Mouse (Mus musculus): ENCODE measurements around the gene Tdrkh.
A peak's percentile ranks its signal among the peaks of the same experiment; 100 is the strongest.

The Tdrkh gene

DNA sequence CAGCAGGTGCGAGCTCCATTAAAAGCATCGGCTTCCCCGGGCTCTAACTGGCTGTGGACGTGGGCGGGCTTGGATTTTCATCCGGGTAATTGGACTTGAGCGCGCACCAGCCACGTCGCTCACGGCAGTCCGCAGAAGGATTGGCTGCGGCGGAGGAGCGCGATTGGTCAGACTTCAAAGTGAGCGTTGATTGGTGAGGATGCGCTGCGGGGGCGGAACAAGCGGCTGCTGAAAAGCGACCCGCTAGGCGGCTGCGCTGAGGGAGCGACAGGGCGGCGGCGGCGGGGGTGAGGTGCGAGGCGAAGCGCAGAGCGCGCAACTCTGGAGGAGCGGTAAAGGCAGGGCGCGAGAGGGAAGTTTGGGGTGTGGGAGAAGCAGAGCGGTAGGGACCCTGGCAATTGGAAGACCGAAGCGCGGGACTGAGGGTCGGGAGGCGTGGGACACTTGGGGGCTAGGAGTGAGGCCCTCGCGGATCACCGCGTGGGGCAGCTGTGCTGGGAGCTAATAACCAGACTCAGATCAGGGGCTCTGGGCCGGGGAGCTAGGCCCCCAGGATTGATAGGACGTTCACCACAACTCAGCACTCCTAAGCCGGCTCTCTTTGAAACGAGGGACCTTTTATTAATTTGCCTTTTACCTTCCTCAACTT, at the start of gene Tdrkh:
Gene Tdrkh (plus strand): TSS at position 243 of the 649 bp plus-strand sequence.
- DNase-seq (ENCODE audit: low spot score in 2 of 2), result peak; percentile 83 to 93

DNA sequence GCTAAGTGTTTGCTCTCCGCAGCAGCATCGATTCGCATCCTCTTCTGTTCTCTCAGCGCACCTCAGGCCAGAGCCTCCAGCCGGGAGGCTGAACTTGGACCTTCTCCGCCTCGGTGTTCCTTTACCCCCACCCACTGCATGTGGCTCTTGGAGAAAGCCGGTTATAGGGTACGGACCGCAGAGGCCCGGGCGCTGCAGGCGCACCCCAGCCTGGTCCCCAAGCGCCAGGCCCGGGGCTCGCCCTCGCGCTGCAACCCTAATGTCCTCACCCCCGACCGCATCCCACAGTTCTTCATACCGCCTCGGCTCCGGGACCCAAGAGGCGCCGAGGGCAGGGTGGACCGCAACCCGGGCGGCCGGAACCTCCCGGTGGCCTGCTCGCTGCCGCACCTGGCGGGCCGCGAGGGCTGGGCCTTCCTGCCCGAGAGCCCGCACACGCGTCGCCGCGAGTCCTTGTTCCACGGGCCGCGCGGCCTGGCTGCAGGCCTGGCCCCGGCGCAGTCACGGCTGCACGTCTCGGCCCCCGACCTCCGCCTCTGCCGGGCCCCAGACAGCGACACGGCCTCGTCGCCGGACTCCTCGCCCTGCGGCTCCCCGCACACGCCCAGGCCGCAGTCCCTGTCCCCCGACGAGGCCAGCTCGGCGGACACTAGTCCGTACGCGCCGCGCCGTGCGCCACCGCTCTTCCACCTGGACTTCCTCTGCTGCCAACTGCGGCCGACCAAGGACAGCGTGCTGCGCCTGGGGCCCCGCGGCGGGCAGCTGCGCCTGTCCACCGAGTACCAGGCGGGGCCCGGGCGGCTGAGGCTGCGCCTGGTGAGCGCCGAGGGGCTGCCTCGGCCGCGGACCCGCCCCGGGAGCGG, 49.6 kb upstream of the Tdrkh start:
- DNase-seq (ENCODE audit: low spot score in 2 of 2), result peak; percentile 17 to 40

DNA sequence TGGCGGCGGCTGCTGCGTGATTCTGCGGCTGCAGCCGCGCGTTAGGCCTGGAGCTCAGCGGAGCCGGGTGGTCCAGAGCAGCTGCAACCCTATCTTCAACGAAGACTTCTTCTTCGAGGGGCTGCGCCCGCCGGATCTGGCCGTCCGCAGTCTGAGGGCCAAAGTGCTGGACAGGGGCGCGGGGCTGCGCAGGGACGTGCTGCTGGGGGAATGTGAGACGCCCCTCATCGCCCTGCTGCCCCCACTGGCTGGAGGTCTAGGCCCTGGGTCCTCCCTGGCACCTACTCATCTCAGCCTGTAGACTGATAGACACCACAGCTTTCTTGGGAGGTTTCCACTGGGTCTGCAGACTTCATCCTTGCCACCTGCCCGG, 48.9 kb upstream of the Tdrkh start:
- DNase-seq (ENCODE audit: low spot score in 2 of 2), result no peak

DNA sequence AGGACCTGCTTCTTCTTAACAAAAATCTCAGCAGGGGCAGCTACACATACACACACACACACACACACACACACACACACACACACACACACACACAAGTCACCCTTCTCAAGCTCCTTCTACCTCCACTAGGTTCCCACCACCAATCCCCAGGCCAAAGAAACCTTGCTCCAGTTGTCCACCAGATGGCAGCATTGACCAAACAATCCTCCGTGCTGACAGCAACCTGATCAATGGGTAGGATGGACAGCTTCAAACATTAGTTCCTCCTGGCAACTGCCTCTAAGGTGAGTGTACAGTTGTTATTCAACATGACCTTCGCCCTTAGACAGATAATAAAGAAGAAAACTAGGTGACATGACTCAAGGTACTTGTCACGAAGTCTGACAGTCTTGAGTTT, 46.3 kb upstream of the Tdrkh start:
- DNase-seq (ENCODE audit: low spot score in 2 of 2), result peak; percentile 57 to 75

DNA sequence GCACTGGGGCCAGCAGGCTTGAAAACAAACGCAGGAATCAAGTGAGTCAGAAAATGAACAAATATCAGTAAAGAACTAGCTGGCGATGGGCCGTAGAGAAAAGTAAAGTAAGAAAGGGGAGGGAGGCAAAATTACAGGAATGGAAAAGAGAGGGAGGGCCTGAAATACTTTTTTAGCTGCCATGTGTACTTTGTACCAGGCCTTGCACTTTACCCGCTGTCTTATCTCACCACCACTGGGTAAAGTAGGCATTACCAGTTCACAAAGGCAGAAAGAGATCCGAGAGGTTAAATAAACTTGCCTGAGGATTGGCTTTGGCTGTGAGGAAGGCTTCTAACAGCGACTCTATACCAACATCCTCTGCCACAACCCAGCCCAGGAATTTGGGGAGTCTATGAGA, 45.6 kb upstream of the Tdrkh start:
- DNase-seq (ENCODE audit: low spot score in 2 of 2), result no peak

DNA sequence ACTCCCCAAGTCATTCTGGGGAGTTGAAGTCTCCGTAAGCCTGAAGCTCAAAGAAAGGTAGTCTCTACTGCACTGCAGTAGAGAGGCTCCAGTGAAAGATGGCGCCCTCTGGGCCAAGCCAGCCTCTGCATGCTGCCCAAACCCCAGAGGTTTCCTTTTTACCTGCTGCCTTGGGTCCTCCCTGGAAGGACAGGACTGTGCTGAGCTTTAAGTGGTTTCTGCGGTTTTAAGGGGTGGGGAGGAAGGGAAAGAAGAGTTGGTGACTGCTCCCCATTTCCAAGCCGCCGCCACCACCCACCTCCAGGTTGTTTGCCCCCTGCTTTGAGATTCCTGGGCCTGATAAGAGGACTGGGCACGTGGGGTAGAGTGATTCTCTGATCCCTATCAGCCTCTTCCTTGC, 44.4 kb upstream of the Tdrkh start:
- DNase-seq (ENCODE audit: low spot score in 2 of 2), result no peak

DNA sequence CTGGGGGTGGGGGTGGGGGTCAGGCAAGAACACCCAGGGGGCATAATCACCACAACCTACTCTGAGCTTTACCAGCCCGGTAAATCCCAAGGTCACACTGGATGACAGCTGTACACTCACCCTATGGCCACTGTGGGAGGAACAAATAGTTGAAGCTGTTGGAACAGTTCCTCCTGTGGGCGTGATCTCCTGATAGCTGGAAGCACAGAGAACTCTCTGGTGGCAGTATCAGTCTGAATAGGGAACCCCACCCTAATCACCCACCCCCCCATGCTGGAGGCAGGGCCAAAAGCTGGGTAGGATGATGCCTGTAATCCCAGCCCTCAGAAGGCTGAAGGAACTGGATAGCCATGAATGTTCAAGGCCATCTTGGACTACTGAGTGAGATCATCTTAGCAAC, 43.4 kb upstream of the Tdrkh start:
- no peak for DNase-seq (ENCODE audit: low spot score in 2 of 2)

DNA sequence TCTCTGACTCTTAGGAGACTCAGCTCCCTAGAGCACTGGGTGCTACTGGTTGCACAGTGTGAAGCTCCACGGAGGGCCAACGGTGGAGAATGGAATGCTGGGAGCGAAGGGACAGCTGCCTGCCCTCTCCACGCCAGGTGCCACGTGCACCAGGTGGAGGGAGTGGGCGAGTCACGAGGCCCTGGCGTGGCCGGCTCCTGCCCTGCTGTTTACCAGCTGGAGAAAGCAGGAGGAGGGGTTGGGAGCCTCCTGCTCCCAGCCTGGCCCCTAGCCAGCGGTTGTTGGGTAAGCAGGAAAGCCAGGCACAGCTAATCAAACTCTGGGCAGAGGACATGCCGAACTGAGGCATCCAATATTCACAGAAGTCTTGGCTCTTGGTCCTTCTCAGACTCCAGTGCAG, 41.4 kb upstream of the Tdrkh start:
- peak; percentile 68 to 89 for DNase-seq (ENCODE audit: low spot score in 2 of 2)

DNA sequence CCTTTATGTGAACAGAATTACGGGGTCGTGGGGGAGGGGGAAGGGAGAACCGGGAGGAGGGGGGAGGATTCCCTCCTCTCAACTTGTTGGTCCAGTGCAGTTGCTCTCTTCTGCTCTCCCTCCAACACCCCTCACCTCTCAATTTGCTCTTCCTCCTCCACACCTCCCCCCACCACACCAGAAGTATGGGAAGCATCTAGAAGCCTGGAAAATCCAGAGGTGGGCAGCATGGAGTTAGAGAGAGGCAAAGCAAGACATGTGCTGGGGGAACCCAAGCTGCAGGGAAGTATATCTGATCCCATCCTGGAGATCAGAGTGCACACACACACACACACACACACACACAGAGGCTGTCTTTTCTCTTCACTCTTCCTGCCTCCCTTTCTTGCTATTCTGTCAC, 41.0 kb upstream of the Tdrkh start:
- DNase-seq (ENCODE audit: low spot score in 2 of 2), result no peak

DNA sequence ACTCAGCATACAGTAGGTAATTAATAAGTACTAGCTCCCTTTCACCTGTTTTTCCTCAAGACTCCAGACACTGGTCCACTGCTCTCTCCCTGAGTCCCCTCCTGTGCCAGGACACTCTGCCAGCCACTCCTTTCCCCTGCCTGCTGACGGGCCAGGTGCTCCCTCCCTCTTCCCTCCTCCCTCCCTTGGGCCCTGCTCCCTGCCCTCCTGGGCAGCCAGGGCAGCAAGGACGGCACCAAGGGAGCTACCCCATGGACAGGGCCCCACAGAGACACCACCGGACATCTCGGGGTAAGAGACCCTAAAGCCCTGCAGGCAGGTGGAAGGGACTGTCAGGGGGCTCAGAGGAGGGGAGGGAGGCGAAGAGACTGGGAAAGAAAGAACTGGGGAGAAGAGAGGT, 40.4 kb upstream of the Tdrkh start, which contains the start of gene Rorc:
Gene Rorc (plus strand): TSS at position 154 of the 400 bp plus-strand sequence.
- DNase-seq (ENCODE audit: low spot score in 2 of 2), result peak; percentile 43 to 64

DNA sequence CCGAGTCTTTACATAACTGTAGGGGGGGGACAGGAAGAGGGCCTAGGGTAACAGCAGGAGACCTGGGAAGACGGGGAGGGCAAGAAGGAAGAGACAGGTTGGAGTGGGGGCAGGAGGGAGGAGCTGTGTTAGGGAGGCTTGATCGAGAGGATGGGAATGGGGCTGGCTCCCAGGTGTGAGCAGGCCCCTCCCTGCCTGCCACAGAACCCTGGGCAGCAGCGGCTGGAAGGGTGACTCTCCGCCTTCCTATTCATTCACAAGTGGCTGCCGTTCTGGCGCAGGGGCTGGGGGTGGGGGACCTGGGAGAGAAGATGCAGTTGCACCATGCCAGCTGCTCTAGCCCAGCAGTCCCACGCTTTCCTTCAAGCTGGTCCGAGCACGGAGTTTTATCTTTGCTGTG, 40.0 kb upstream of the Tdrkh start:
- DNase-seq (ENCODE audit: low spot score in 2 of 2), result no peak

DNA sequence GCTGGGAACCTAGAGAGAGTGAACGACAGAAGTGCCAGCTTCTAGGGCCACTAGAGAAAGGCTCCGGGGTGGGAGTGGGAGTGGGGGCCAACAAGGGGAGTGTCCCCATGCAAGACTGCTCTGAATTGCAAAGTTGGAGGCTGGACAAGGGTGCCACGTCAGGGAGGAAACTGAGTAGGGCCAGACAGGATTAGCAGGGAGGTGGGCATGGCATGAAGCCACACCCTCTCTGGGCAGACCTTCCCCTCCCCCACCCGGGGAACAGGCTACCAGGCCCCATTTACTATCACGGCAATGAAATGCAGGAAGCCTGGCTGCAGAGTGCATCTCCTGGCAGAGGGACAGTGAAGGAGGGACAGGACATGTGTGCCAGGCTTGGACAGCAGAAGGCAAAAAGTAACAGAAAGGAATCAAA, 39.5 kb upstream of the Tdrkh start:
- peak; percentile 24 to 60 for DNase-seq (ENCODE audit: low spot score in 2 of 2)

DNA sequence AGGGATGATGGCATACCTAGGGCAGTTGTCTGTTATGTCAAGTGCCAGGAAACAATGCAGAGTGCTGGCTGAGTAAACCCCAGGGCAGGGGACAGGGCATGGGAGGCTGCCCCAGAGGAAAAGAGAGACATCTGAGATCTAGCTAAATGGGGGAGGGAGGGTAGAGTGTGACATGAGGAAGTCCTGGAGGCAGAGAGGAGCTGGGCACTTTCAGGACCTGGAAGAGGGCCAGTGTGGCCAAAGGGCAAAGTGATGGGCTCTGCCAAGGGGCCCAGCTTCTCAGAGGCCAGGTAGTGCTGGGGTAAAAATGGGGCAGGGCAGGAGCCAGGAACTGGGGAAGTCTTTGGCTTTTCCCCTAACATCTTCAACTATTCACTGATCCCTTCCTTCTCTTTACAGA, 38.4 kb upstream of the Tdrkh start:
- DNase-seq (ENCODE audit: low spot score in 2 of 2), result no peak

DNA sequence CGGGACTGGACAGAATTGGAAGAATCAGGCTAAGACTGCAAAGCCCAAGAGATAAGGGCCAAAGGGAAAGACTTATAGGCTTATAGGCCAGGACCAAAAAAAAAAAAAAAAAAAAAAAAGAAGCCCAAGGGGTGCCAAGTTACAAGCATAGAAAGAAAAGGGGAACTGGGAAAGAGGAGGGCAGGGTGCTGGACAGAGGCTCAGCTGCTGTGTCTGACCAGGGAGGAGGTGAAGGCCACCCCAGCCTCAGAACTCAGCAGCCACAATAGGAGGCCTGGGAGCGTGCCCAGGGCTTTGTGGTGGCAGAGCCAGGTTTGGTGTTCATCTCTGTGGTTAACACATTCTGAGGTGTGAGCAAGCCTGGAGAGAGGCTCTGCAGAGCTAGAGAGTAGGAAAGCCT, 37.9 kb upstream of the Tdrkh start:
- DNase-seq (ENCODE audit: low spot score in 2 of 2), result no peak

DNA sequence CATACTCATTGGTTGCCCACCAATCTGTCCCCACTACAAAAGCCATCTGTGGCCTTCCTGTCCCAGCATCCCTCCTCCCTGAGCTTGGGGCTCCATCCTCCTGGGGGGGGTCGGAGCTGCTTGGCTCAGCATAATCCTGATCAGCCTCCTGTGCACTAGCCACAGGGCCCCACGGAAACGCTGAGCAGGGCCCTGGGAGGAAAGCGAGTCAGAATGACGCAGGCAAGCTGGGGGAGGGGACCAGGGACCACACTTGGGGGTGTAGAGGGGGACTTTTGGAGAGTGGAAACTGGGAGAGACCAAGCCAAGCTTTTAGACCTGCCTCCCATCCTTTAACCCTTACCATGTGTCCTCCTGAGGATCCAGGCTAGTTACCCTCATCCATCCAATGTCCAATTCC, 37.2 kb upstream of the Tdrkh start:
- DNase-seq (ENCODE audit: low spot score in 2 of 2), result no peak

DNA sequence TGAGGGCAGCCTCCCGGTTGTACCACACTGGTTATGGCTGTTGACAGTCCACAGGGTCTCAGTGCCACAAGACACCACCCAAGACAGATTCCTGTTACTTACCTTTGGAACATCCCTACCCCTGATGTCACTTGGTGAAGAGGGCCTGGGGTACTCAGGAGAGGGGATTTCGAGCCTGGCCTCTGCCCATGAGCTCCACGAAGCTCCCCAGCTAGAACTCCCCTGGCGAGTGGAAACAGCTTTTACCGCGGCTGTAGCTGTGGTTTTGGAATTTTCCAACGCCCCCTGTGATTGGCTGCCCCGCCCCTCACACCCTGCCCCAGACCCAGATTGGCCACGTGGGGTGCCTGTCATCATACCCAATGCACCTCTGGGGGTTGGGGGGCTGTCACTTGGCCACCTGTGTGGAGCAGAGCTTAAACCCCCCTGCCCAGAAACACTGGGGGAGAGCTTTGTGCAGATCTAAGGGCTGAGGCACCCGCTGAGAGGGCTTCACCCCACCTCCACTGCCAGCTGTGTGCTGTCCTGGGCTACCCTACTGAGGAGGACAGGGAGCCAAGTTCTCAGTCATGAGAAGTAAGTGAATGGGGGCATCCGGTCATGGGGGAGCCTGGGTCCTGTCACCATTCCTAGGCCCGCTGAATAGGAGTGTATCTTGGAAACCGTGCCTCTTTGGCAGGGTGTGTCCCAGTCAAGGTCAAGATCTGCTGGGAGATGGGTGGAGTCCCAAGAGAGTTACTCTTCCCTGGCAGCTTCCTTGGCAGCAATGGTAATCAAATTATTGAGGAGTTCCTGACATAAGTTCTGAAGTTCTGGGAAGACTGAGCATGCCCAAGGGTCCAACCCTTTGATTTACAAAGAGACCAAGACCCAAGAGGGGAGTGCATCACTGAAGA, 35.8 kb upstream of the Tdrkh start:
- no peak for DNase-seq (ENCODE audit: low spot score in 2 of 2)

DNA sequence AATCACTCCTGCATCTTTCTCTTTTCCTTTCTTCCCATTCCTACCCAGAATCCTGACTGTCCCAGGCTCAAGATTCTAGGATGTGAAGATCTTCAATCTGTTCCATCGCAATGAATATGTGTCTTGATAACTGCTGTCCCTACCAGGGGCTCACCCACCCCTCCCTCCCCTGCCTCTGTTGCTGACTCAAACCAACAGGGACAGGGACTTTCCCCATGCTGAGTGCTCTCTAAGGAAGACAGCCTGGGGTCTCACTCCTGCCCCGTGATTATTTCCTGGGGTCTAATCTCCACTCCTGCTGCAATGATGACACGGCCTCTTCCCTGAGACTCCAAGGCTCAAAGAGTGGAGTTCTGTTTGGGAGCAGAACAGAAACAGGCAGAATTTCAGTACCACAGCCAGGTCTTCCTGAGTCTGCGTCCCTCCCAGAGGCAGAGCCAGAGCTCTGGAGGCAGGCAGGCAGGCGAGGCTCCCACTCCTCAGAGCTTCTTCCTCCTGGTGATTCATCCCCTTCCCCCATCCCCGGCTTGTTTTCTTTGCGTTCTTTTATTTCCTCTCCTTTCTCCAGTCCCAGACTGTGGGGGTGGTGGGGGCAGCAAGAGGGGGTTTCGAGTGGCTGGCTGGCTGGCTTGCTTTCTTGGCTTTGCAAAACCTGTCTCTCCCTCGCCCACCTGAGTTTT, 33.1 kb upstream of the Tdrkh start:
- no peak for DNase-seq (ENCODE audit: low spot score in 2 of 2)

DNA sequence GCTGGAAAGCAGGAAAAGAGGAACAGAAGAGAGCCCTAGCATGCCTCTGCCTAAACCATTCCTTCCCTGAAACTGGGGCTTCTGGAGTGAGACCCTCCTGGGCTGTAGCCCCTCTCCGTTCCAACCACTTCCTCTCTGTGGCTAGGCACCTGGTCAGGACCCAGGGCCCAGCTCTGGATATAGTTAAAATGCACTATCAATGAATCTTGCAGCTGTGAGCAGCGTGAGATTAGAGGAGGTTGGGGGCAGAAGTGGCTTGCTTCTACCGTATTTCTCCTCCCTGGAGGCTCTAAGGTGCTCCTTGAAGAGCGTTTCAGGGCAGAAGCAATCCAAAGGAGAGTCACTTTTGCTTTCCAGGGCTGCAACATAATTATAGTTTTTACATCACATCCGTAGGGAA, 30.8 kb upstream of the Tdrkh start:
- no peak for DNase-seq (ENCODE audit: low spot score in 2 of 2)

DNA sequence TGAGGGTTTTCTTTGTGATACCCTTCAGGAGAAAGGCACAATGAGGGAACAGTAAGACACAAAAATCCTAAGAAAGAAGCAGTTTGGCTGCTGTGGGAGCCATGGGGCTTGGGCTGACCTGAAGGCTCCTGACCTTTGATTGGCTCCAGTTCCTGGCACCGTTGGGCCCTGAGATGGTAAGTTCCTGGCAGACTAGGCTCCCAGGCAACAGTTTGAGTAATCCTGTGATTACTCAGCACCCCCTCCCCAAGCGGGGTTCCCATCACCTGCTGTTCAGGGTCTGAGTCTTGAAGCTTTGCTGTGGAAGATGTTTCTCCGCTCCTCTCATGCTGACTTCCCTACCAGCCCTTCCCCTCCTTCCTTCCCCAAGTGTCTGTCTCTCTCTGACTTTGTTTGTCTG, 29.6 kb upstream of the Tdrkh start:
- DNase-seq (ENCODE audit: low spot score in 2 of 2), result no peak

DNA sequence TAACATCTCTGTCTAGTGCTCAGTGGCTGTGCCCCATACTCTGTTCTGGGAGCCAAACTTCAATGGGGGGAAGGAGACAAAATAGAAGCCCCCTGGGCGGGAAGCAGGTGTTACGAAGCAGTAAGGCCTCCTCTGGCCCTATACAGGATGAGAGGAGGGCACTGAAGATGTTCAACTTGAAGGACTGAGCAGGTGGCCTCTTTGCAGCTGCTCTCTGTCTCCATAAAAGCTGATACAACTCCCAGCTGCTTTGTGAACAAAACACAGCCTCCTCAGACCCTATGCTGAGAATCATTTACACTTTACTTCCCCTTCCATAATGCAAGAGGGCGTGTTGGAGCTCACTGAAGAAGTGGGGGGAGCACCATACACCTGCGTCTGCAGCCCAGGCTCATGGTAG, 26.4 kb upstream of the Tdrkh start:
- DNase-seq (ENCODE audit: low spot score in 2 of 2), result no peak

DNA sequence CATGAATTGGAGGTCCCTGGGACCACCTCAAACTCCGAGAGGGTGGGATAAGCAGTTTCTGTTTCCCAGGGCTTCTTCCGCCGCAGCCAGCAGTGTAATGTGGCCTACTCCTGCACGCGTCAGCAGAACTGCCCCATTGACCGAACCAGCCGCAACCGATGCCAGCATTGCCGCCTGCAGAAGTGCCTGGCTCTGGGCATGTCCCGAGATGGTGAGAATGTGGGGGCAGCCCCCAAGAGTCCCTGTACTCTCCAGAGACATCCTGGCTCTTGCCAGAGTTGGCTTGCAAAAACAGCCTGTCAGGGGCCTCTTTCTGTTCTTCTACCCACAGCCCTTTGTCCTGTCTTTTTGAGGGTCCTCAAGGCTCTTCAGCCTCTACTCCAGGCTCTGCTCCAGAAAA, 25.7 kb upstream of the Tdrkh start:
- DNase-seq (ENCODE audit: low spot score in 2 of 2), result no peak

DNA sequence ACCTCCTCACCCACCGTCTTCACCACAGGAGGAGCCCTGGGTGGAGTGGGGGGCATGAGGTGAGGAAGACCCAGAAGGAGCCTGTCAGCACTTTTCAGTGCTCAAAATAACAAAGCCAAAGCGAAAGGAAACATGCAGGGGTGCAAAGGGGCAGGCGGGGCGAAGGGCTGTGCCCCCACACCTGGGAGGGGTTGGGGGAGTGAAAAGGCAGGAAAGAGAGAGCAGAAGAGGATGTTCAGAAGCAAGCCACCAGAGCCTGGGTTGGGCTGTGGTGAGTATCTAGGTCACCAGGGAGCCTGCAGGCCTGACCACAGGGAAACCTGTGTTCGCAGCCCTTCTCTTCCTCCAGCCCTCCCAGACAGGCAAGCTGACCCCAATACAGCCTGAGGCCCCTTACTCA, 25.0 kb upstream of the Tdrkh start:
- DNase-seq (ENCODE audit: low spot score in 2 of 2), result no peak
